Mouse (Mus musculus) CH12F3 (cell line): ENCODE results near the gene Fcmr.

ENCODE experiments used
- in situ Hi-C: fragments of 300-500 bp; cut with MboI; formaldehyde crosslinking; loops from 2 replicates; pipeline ENCODE4 v1.14.3; 2020; ENCODE audit warnings: low sequenced_read_pairs

Fcmr gene

DNA sequence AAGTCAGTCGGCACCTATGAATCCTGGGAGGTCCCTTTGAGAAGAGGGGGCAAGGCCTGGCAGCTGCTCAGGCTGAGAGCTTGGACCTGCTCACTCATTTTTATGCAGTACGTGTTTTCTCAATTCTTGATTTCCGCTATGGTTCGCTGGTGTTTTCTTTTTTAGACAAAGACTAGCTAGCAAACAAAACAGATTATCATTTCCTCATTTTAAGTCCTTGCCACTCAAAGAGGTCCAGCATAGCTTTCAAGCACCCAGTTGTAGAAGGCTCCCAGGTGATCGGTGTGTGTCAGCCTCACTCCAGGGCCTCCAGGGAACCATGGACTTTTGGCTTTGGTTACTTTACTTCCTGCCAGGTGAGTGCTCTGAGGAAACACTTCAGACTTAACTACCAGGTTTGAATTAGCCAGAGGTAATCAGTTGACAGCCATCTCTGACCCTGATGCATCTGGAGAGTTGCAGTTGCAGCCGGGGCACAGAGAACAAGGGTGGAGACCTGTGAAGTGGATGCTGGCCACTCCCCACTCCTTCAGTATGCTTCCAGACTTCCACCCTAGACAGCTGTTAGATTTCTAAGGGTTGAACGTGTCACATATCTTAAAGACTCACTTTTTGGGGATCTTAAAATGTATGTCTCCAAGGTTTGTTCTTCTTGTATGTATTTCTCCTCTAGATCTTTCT lies at the start of gene Fcmr:
Fcmr (plus strand) TSS at position 129 of the 681 bp plus-strand sequence.
- in situ Hi-C loops: no loop called here

DNA sequence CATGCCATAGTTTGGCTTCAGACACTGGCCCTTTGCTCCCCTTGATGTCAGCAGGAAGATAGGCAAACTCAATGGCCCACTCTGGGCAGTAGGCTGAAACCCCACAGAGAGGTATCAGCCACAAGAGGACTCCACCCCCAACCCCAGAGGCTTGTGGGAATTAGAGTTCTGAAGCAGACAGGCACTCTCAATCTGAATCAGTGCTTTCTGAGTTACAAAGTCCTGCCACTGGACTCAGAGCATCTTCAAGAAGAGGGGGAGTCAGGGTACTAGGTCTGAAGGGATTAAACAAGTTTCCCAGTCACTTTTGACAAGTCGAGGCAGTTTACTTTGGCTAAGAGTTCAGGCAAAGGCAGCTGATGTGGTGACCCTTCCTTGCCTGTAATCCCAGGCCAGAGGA lies 45.7 kb upstream of the Fcmr start:
- in situ Hi-C loops: no loop called here

DNA sequence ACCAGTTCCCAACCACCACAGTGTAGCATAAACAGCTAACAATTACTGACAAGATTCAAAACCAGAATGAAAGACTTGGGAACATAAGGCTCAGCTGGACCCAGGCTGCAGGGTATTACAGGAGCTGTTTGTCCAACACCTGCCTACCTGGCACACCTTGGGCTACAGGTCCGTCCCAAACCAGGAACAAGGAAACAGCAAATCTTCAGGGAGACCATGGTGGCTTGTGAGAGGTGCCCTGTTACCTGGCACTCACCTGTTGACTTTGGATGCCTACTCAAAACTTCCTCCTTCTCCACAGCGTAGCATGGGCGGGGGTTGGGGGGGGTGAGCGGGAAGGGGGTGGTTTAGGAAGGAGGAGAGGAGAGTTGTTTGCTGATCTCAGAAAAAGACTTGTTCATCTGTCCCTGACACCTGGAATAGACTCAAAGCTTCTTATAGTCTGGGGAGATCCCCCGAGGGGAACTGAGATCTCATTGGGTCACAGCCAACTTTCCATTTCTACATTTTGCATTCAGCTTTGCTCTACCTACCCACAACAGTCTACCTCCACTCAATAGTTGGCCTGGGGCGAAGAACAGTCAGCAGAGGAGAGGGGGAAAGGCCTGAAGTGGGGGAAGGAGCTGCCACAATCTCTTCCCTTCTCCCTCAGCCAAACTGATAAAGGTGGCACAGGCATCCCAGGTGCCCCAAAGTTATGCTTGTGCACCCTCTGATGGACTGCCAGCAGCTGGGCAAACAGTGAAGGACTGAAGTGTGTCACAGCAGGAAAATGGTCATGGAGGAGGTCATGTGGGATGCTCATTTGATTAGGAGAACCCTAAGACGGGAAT lies 44.9 kb upstream of the Fcmr start:
- in situ Hi-C loops: no loop called here

DNA sequence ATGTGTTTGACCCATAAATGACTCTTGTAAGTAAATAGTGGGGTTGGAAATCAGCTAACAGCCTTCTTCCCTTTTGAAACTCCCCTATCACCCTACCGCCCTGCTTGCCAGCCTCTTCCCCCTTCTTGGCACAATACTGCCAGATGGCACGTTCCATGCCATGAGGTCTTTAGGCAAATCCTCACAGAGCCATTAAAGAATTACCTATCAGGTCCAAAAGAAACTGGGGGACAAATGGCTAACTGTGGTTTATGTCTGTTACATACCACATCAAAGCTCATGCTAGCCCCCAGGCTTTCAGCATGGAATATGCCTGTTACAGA lies 44.4 kb upstream of the Fcmr start:
- in situ Hi-C loops: no loop called here

DNA sequence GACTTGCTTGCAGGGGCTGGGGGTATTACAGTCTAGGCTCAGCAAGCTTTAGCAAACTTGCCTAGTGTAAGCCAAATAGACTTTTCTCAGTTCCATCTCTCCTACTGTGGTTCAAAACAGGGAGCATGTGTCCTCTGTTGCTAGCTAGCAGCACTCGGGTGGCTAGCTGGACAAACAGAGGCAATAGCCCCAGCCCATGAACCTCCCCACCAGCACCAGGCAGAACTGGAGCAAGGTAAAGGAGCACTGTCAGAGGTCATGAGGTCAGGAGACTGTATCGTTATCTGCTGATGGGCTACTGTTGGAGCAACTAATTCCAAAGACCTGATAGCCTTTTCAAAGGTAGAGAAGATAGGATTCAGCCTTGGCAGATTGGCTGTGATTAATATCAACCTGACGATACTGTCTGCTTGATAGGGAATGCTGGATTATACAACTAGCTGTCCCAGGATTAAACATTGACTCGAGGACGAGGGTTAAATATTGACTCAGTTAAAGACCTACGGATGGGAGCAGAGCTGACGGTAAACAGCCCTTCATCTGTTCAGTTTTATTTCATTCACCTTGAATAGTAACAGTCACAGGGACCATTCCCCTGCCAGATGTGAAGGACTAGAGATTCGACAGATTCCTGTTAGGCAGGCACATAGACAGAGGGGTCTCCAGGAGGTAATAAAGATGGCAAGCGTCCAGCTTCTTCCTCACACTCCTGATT lies 43.4 kb upstream of the Fcmr start:
- in situ Hi-C loops: no loop called here

DNA sequence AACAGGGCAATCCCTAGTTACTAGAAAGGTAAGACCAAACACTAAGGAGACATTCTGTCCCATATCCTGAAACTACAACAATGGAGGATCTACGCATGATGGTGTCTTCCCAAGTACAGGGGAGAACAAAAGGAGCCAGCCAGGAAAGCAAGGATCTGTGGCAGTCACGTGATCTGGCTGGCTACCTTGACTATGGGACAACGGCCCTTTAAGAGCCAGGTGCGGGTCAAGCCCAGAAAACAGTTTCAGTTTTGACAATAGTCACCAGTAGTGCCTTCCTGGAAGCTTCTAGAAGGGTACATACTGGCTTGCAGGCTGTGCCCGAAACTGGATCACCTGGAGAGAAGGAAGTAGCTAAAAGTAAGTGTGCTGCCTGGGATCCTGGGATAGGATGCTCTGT lies 39.0 kb upstream of the Fcmr start, which contains the start of gene Pigr:
Pigr (plus strand) TSS at position 237 of the 400 bp plus-strand sequence.
- in situ Hi-C loops: no loop called here

DNA sequence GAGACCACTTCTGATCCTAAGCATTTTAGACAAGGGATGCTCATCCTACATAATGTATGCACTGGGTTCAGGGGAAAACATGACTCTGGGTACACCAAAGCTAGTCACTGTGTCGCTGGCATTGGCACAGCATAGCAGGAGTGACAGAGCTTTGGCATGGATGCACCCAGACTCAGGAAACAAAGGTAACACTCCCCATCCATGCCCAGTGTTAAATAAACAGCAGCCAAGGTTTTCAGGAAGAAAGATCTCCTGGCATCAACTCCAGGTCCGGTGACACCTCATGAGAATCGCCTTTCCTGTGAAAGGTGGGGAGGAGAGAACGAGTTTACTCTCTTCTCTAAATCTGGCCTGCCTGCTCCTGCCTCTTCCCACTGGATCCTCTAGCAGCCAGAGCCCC lies 36.8 kb upstream of the Fcmr start:
- in situ Hi-C loops: no loop called here

DNA sequence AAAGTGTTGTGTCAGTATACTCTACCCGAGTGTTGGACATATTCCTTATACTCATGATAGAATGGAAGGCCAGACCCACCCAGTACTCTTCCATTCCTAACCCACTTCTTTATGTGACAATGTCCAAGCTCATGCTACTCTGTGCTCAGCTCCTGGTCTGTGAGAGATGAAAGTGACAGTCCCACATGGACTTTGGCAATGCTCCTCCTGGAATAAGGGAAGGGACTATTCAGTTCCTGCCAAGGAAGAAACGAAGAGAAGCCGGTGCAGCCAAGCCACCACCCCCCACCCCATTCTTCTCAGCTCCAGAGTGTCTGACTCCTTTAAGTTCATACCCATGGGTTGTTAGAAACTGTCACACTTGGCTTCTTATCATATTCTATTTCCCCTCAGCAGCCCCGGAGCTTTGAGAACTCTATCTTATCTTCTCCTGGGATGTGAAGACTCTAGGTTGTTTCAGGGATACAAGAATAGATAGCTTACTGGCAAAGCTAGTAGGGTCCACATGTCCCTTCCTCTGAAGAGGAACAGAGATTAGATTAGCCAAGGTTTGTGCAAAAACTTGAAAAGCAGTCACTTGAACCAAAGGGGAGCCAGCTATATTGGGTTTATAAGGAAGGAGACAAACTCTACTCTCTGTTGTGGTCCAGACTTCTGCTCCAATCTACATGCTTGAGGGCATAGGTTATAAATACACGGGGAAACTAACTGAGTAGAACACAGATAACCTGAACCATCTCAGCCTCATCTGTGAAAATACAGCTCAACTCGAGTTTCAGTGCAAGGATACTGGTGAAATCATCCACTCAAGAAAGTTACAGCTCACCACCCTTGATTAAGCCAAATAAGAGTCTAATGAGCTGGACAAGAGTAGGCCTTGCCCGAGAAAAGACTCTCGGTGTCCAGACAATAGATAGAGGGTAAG lies 35.3 kb upstream of the Fcmr start:
- in situ Hi-C loops: no loop called here

DNA sequence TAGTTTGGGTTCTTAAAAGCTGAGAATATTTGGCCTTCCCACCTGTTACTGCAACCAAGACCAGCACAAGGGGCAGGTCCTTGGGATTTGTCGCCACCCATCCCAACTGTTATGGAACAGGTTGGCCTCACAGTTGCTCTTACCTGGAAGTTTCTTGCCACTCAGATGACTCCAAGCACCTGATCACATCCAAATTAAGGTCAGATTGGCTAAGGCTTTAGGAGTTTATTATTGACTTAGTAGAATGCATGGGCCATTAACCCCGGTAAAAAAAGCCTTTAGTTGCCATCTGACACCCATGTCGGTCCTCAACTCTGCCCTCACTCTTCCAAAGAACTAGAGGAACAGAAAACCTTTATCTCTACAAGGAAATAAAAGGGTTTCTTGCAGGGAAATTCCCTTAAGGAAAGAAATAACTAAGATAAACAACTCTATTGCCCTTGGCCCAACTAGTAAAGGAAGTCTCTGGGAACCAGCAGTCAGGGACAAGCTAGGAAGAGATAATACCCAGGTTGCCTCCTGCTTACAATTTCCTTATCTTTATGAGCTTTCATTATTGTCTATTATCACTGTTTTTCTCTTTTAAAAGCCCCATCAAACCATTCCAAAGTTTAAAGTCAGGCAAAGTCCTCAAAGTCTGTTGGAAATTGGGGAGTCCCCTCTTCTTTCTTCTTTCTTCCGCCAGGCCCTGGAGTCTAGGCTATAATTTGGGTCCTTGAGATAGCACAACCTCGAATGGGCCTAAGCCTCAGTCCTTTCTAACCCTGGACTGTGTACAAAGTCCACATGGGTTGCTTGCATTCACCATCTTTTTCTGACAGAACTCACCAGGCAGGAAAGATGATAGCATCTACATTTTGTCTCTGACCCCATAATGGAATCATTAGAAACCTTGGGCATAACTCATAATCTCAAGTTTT lies 33.0 kb upstream of the Fcmr start:
- in situ Hi-C loops: no loop called here

DNA sequence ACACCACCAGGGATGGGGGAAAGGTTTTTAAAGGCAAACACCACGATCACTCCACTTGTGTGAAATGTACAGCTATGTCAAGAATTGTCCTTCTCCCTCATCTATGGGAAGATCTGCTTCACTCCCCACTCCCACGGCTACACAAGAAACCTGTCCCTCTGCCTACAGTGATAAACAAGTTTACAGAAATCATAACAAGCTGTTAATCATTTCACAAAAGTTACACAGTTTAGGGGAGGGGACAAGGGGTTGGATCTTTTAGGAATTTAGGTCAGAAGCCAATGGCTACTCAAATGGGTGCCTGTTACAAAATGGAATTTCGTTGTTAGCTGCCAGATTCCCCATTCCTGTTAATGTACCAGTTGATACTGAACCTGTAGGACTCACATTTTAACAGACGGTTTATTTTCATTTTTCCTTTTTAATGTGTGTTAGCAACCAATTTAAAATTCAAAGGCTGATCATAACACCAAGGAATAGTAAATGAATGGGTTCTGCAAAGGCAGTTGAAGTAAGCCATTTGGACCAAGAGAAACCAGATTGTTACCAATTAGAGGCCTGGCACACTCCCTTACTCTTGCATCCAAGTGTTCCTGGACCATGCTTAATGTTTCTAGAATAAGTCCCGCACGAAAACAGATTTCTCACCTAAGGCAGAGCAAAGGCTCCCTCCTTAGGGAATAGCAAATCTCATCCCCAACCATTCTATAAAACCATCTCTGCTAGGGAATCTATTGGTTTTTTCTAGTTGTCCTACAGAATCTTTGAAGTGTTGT lies 30.1 kb upstream of the Fcmr start:
- in situ Hi-C loops: no loop called here

DNA sequence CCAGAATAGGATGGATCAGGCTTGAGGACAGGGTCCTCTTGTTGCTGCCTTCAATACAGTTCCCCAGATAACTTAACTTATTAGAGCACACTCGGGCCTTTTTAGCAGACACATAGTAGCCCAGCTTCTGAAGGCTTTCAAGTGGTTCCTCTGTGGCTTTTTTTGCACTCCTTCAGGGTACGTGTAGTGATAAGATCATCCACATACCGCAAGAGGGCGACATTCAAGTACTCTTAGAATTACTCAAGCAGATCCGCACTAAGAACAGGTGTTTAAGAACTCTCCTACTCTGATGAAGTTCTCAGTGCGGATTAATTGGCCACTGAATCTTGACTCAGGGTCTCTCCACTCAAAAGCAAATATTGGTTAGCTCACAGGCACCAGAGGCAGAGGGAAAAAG lies 27.2 kb upstream of the Fcmr start:
- in situ Hi-C loops: no loop called here

DNA sequence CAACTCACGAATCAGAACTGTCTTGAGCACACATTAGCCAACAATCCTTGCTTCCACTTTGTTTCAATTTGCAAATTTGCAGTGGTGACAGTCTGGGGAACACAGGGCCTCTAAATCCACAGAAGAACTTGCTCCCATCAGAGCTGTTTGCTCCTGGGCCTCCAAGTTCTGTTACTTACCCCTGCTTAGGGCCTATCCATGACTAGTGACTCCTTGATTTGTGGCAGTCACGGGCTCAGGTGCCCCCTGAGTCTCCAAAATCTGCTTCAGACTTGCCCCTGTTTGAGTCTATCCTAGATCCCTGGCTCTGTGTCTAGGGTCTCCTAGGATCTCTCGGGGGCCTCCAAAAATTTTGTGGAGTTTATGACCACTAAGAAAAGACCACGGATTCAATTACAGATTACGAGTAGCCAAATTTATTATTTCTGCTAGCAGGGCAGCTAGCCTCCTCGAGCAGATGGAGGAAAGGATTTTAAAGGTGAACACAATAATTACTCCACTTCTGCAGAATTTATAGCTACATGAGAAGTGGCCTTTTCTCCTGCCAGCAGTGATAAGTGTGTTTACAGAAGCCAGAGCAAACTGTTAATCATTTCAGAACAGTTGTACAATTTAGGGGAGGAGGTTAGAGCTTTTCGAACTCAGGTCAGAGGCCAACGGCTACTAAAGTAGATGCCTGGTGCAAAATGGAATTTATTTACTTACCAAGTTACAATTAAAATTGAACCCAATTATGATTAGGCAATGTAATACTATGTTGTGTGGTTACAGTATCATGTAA lies 24.7 kb upstream of the Fcmr start:
- in situ Hi-C loops: no loop called here

DNA sequence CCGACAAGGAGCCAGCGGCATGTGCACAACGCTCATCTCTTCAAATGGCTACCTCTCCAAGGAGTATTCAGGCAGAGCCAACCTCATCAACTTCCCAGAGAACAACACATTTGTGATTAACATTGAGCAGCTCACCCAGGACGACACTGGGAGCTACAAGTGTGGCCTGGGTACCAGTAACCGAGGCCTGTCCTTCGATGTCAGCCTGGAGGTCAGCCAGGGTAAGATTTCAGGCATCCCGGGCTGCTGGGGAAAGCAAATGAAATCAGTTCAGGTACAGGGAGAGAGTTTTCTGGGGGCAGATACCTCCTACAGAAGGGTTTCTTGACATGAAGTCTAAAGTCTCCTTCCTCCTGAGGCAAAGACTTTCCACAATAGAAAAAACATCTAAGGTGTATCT lies 23.8 kb upstream of the Fcmr start:
- in situ Hi-C loops: no loop called here

DNA sequence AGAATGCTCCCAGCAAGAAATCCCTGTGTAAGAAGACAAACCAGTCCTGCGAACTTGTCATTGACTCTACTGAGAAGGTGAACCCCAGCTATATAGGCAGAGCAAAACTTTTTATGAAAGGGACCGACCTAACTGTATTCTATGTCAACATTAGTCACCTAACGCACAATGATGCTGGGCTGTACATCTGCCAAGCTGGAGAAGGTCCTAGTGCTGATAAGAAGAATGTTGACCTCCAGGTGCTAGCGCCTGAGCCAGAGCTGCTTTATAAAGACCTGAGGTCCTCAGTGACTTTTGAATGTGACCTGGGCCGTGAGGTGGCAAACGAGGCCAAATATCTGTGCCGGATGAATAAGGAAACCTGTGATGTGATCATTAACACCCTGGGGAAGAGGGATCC lies 21.0 kb upstream of the Fcmr start:
- in situ Hi-C loops: no loop called here

DNA sequence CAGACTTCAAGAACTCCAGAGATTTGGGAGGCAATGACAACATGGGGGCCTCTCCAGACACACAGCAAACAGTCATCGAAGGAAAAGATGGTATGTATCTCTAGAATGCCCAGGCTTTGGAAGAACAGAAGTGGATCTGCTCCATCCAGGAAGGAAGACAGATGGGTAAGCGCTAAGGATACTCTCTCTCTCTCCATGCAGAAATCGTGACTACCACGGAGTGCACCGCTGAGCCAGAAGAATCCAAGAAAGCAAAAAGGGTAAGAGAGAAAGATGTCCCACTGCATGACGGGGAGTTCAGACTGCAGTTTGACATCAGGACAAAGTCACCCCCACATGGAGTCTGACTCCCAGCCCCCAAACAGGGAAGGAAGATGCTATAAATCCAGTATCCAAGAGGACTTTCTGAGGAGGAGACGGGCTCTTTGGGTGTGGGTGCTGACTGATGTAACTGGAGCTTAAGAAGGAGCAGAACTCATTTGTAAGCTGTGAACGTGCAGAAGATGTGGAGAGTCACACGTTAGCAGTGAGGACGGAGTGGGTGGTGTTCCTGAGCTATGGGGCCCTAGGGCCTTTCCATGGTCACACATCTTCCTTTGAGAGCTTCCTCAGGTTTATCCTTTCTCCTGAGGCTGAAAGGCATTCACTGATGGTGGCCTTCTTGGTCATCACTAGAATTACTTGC lies 15.8 kb upstream of the Fcmr start:
- in situ Hi-C loops: no loop called here

DNA sequence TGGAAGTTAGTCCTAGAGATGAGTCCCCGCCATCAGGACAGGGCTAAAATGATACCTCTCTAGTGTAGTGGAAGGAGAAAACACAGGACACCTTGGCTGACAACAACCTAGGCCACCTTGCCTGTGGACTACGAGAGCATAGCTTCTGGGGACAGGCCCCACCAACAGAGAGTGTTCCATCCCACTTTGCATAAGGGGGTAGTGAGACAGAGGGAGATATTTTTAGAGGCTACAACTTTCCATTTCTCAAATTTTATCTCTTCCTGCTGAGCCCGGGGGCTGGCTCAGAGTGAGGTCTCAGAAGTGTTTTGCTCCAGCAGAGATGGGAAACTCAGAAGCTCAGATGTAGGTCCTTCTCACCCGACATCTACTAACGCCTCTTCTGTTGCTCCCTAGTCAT lies 15.1 kb upstream of the Fcmr start:
- in situ Hi-C loops: no loop called here

DNA sequence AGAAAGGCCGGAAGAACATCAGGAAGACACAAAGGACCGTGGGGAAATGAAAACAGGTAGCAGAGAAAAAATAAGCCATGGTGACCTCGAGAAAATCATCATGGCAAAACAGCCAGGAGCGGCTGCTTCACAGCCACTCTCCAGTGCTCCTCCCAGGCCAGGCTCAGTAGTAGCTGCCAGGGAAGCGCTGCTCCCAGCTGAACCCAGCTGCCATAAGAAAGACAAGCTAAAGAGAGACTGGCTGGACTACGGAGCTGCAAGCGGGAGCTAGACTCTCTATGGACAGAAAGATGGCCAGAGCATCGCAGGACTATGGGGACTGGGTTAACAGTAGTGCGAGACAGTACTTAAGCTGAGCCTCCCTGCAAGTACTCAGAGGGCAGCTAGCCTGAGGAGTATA lies 10.7 kb upstream of the Fcmr start:
- in situ Hi-C loops: no loop called here

DNA sequence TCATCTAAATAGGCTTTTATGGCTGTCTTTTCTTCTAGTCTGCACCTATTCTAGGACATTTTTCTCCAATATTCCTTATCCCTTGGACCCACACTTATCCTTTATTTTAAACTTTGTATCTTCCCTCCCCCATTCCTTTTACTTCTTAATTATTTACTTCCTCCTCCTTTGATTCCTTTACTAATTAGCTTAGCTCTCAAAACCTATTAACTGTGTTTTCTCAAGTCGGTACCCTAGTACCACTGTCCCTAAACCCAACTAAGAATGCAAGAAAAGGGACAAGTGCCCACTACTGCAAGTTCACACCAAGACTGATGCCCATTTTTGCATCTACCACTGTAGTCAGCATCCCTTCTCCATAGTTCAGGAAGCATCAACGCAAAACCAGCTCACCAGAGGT lies 9.7 kb upstream of the Fcmr start:
- in situ Hi-C loops: no loop called here
